ENCODE assay signal across 10 mouse cellular contexts in the genomic region with DNA sequence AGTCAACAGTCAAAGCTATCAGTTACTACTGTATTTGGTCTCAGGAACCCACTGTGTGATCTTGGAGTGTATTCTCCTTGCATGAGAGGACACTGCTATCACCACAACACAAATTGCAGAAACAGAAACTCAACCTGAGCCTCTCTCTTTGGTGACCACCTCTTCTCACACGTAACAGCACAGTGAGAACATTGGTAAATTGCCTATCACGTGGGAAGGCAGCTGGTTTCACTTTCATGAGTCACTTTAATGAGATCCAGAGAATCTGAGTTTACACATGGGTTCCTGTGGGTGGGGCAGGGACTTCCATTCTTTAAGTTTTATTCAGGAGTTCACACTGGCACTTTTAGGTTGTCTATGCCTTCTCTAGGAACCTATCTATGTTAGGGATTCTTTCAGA. TPM values are rescaled to one million over a fixed set of nuclear protein-coding genes. Genes with fewer than 3 reads are reported as not detected.
DNase-seq lines count a peak whose midpoint lies in the region; ATAC-seq and TF ChIP-seq lines count a peak whose summit lies in the region.
"Had no signal": no experiment of that assay in that cellular context is flagged by ENCODE, and none has a peak within 500 bp of the region (broad histone marks: within the 10 kb centered on the region; RNA-seq: fewer than 3 reads in every experiment).

No protein-coding gene starts in this region.

- no peak for ATAC-seq in forebrain, embryonic 11.5 days (replicated peaks; ENCODE audit: low FRiP score)

- no peaks in the 10 kb centered on the region for H3K27me3 ChIP-seq in forebrain, embryonic 11.5 days (ENCODE audit: control insufficient read depth, insufficient read depth, low read length)

- 67% methylated on average over 2 of the region's 2 CpGs for WGBS in forebrain, embryonic 11.5 days

- H3K27ac ChIP-seq in forebrain, embryonic 11.5 days (ENCODE audit: low read depth, low read length) = no peak overlapping the region
- H3K27ac ChIP-seq in left cerebral cortex, adult 2 months = no peak overlapping the region

- DNase-seq in thymus, postnatal 0 days (ENCODE audit: low spot score) = peak; percentile 24
- DNase-seq in thymus, postnatal 10 days (ENCODE audit: low spot score in 2 of 2) = no peak
- DNase-seq in fibroblast of lung, adult 2 months (ENCODE audit: low read depth) = peak; percentile 68
- peak; percentile 53 for DNase-seq in lung, postnatal 25 days (ENCODE audit: low spot score)
- DNase-seq in frontal cortex, postnatal 36 days (ENCODE audit: low spot score in 2 of 2) = no peak
- no peak for DNase-seq in forebrain, embryonic 11.5 days (ENCODE audit: low spot score)
- no peak for DNase-seq in left cerebral cortex, adult 2 months (ENCODE audit: extremely low spot score in 1 of 2, low spot score in 2 of 2)
- DNase-seq in cerebellum, adult 8-10 months = no peak
- DNase-seq: cerebellum, postnatal 36 days; heart, adult 18-20 months had no signal

- intact Hi-C loops in left cerebral cortex, adult 2 months (cut with DNase I) = no loop called here

- no peaks in the 10 kb centered on the region for H3K36me3 ChIP-seq in forebrain, embryonic 11.5 days (ENCODE audit: control insufficient read depth, insufficient read depth, low read length)

- no peaks in the 10 kb centered on the region for H3K9me3 ChIP-seq in forebrain, embryonic 11.5 days (ENCODE audit: control insufficient read depth, low read length)

- no peak overlapping the region for H3K4me3 ChIP-seq in forebrain, embryonic 11.5 days (ENCODE audit: low read depth, low read length)
- no peak overlapping the region for H3K4me3 ChIP-seq in left cerebral cortex, adult 2 months

- no peak for TF ChIP-seq CTCF in left cerebral cortex, adult 2 months (IDR thresholded peaks at IDR 0.05)

- no peak overlapping the region for H3K4me2 ChIP-seq in forebrain, embryonic 11.5 days (ENCODE audit: low read depth, low read length, severe bottlenecking)

- H3K4me1 ChIP-seq in forebrain, embryonic 11.5 days (replicated peaks; ENCODE audit: control insufficient read depth, insufficient read depth, low read length) = no peaks in the 10 kb centered on the region

- no peak overlapping the region for H3K9ac ChIP-seq in forebrain, embryonic 11.5 days (ENCODE audit: low read length)

RNA-seq across cellular contexts. Expression of gene Fhl2, which starts 27.4 kb away (rescaled TPM):
- 5.3 and 6.0 TPM in 2 replicates for polyA plus RNA-seq in thymus, postnatal 0 days (2015; fragmentation: Nextera tagmentation; extraction: Ambion mirVana)
- 4.0 and 4.6 TPM in 2 replicates for polyA plus RNA-seq in forebrain, embryonic 11.5 days (2014; fragmentation: Nextera tagmentation; extraction: Ambion mirVana)
- 10 to 100 TPM; 56.3 to 62.8 TPM for total RNA-seq in left cerebral cortex, adult 2 months (2021)

Comparison
In these comparisons a context has a peak if more than half of its experiments do, and no peak if none do; other contexts are left out.
1. DNase-seq: peak in thymus, postnatal 0 days (single experiment), fibroblast of lung, adult 2 months (single experiment) and lung, postnatal 25 days (single experiment); none in thymus, postnatal 10 days (0 of 2), frontal cortex, postnatal 36 days (0 of 2), forebrain, embryonic 11.5 days (single experiment), left cerebral cortex, adult 2 months (0 of 2) and cerebellum, adult 8-10 months (single experiment).